Mouse (Mus musculus): ENCODE results near the gene Aldh3a1.

GRCm38 (mm10) chr11:61196616-61197353 is 10.6 kb upstream of the Aldh3a1 start:
- no peak for TF ChIP-seq CTCF (IDR thresholded peaks at IDR 0.05; ENCODE audit: extremely low read depth, insufficient read length, insufficient replicate concordance, low read depth, low read length)
- no peak for TF ChIP-seq POLR2A (IDR thresholded peaks at IDR 0.05; ENCODE audit: low read depth, low read length)
